In genomic region chr15:6909669-6910068, GRCm38 (mm10) we compare ENCODE assay signal across 8 mouse cellular contexts. TPM values are rescaled to one million over a fixed set of nuclear protein-coding genes. Genes with fewer than 3 reads are reported as not detected.
A peak's percentile ranks its signal among the peaks of the same experiment; 100 is the strongest.
DNase-seq lines count a peak whose midpoint lies in the region; ATAC-seq and TF ChIP-seq lines count a peak whose summit lies in the region.

No protein-coding gene starts in this region.

- no peaks in the 10 kb centered on the region for H3K36me3 ChIP-seq in hindbrain, embryonic 12.5 days
- no peaks in the 10 kb centered on the region for H3K36me3 ChIP-seq in lung, postnatal 0 days (ENCODE audit: insufficient read depth, low read length)

- no peaks in the 10 kb centered on the region for H3K27me3 ChIP-seq in hindbrain, embryonic 12.5 days
- no peaks in the 10 kb centered on the region for H3K27me3 ChIP-seq in lung, postnatal 0 days (replicated peaks; ENCODE audit: insufficient read depth, low read length)

- no peak overlapping the region for H3K27ac ChIP-seq in hindbrain, embryonic 12.5 days
- no peak overlapping the region for H3K27ac ChIP-seq in lung, postnatal 0 days (ENCODE audit: low read length)

- no peak overlapping the region for H3K9ac ChIP-seq in hindbrain, embryonic 12.5 days
- H3K9ac ChIP-seq in lung, postnatal 0 days (replicated peaks; ENCODE audit: low read depth) = no peak overlapping the region

- TF ChIP-seq CTCF in lung, postnatal 0 days (IDR thresholded peaks at IDR 0.05) = peak; percentile 100

- peaks cover 4% of the 10 kb centered on the region; the same call in 1 of the 2 replicates for H3K4me1 ChIP-seq in hindbrain, embryonic 12.5 days
- H3K4me1 ChIP-seq in lung, postnatal 0 days (ENCODE audit: insufficient read depth, low read depth, low read length) = peaks cover 9% of the 10 kb centered on the region

- ATAC-seq in hindbrain, embryonic 12.5 days (ENCODE audit: low FRiP score) = peak; percentile 89
- peak; percentile 96 for ATAC-seq in lung, postnatal 0 days

- DNase-seq in MEL-GATA-1-ER (ENCODE audit: extremely low read depth, low read depth) = peak; percentile 71
- DNase-seq in cerebellum, adult 9-10 months = peak; percentile 75
- DNase-seq in frontal cortex, postnatal 14 days (ENCODE audit: low spot score in 2 of 2) = peak; percentile 76 to 90
- DNase-seq in layer of hippocampus, postnatal 10 days (ENCODE audit: low spot score in 2 of 2) = peak; percentile 96
- DNase-seq in lung, postnatal 0 days (ENCODE audit: low spot score) = peak; percentile 96
- peak; percentile 89 for DNase-seq in ovary, postnatal 14 days (ENCODE audit: low spot score)
- peak; percentile 47 to 70 for DNase-seq in thymus, postnatal 10 days (ENCODE audit: low spot score in 2 of 2)

- WGBS in hindbrain, embryonic 12.5 days = 5% methylated on average over 11 of the region's 11 CpGs
- 1% methylated on average over 11 of the region's 11 CpGs for WGBS in lung, postnatal 0 days

- H3K4me2 ChIP-seq in hindbrain, embryonic 12.5 days (replicated peaks) = no peak overlapping the region
- H3K4me2 ChIP-seq in lung, postnatal 0 days (replicated peaks; ENCODE audit: low read depth, low read length) = no peak overlapping the region

- no peak overlapping the region for H3K4me3 ChIP-seq in hindbrain, embryonic 12.5 days
- no peak overlapping the region for H3K4me3 ChIP-seq in lung, postnatal 0 days (ENCODE audit: low read depth, low read length)

- no peak for TF ChIP-seq EP300 in lung, postnatal 0 days (IDR thresholded peaks at IDR 0.05)

- H3K9me3 ChIP-seq in hindbrain, embryonic 12.5 days (replicated peaks) = no peaks in the 10 kb centered on the region
- no peaks in the 10 kb centered on the region for H3K9me3 ChIP-seq in lung, postnatal 0 days (ENCODE audit: low read length)

RNA-seq across cellular contexts. Expression of gene Osmr, which starts 34.9 kb away (rescaled TPM):
- polyA plus RNA-seq in hindbrain, embryonic 12.5 days (2016; fragmentation: Nextera tagmentation; extraction: Ambion mirVana) = 1.0 and 1.4 TPM in 2 replicates
- total RNA-seq in layer of hippocampus, postnatal 10 days (2021) = 1 to 10 TPM; 5.6 to 6.0 TPM
- polyA plus RNA-seq in lung, postnatal 0 days (2015; fragmentation: Nextera tagmentation; extraction: Ambion mirVana) = 8.2 and 13.4 TPM in 2 replicates
